Mouse (Mus musculus) gastrocnemius, postnatal 36 days (tissue): ENCODE results near the gene Bfar. TPM values are rescaled to one million over a fixed set of nuclear protein-coding genes. Genes with fewer than 3 reads are reported as not detected.

ENCODE experiments used
- total RNA-seq, 2 experiments: library from RNA; stranded (reverse); gene quantifications; 2 replicates each; pipeline ENCODE4 v1.2.3; 2021

The Bfar gene
- total RNA-seq, 2 experiments from 2014 or later = 29.7 to 35.0 TPM

Other genes starting within 250 kb of the Bfar start
- gene Parn, start 3.7 kb upstream of the Bfar start, total RNA-seq = 1 to 10 TPM; 5.5 to 7.5 TPM
- gene 3110001I22Rik, start 71 bp downstream of the Bfar start, total RNA-seq = 1 to 10 TPM; 1.5 to 2.2 TPM
- gene Pla2g10, start 59.1 kb downstream of the Bfar start, total RNA-seq = not detected
- gene Rrn3, start 108.8 kb downstream of the Bfar start, total RNA-seq = 10 to 100 TPM; 29.9 to 32.7 TPM
- gene Ntan1, start 147.0 kb downstream of the Bfar start, total RNA-seq = 10 to 100 TPM; 37.3 to 39.9 TPM
- 10 to 100 TPM; 41.9 to 45.6 TPM for gene Pdxdc1, start 231.3 kb downstream of the Bfar start, total RNA-seq
- gene Mpv17l, start 231.3 kb downstream of the Bfar start, total RNA-seq = under 1 TPM; 0.49 to 0.69 TPM